Mouse (Mus musculus): ENCODE measurements at regions not wholly inside any gene's neighbourhood (a gene's known extent, or its start where the extent isn't known, plus 50 kb on each side); places are given as distances from the start of the nearest gene placed in this dataset.
"Not testable (repeated sequence)": the region's sequence is repeated elsewhere in the genome, so short reads cannot be mapped to it uniquely, and the experiment has no call there.

DNA sequence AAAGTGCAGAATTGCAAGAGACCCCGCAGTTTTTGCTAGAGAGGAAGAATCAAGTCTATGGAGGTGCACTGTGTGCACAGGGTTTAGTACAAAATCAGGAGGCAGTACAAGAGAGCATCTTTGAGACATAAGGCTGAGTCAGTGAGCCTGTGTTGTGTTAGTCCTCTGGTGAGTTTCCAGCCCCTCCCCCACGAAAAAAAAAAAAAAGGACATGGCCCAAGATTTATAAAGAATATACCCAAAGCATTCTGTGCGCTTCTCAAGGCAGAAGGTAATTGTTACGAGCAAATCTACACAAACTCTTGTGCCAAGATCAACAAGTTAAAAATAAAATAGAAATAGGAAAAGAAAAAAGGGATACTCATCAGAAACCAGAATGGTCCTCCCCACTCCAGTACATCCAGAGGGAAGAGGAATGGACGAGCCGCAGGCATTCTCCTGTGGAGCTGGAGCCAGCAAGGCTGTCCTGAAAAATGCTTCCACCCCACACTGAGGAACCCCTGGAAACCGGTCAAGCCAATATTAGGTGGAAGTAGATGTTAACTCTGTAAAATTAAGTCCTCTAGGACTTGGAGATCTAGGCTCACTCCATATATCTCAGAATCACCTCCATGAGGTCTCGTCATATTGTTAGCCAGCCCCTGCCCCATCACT, 150.7 kb upstream of the Hes1 start:
- no peak for DNase-seq (ENCODE audit: low spot score in 2 of 2)

- DNase-seq (ENCODE audit: low spot score in 2 of 2): peak; percentile 84 to 91
These were observed 148.8 kb upstream of the Hes1 start for GRCm38 (mm10) chr16:29915346-29915745.

- DNase-seq (ENCODE audit: low spot score in 2 of 2): no peak
These were observed 146.2 kb upstream of the Hes1 start for GRCm38 (mm10) chr16:29917989-29918388.

DNA sequence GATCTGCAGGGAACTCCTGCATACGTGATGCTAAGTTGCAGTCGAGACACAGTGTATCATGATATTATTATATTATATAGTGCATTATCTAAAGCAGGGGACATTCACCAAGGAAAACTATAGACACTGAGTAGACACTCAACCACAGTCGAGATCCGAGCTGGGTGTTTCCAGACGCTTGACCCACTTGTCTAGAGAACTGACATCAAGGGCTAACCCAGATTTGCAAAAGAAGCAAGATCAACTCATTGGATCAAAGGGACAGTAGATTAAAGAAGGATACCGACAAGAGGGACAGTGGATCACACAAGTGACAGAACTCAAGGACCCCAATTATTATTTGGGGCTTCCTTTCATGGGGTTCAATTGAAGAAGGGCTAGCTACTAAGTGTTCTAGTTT, 145.8 kb upstream of the Hes1 start:
- no peak for DNase-seq (ENCODE audit: low spot score in 2 of 2)

- no peak for DNase-seq (ENCODE audit: low spot score in 2 of 2)
These were observed 143.2 kb upstream of the Hes1 start for GRCm38 (mm10) chr16:29920940-29921339.

DNA sequence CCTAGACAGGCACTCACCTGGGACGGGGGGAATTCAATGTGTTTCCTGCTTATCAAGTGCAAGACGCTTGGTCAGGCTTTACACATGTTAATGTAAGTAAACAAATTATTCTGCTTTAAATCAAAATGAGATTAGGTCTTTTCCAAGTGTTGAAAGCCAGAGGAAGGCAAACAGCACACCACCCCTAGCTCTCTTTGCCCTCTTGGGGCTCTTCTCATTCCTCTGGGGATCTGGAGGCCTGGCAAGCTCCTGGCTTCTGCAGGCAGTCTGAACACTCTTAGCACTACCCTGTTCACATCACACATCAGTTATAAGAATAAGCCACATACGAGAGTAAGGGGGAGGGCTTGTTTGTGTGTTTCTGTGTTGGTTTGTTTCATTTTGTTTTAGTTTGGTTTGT, 142.8 kb upstream of the Hes1 start:
- DNase-seq (ENCODE audit: low spot score in 2 of 2): no peak

- not testable (repeated sequence) for DNase-seq (ENCODE audit: low spot score in 2 of 2)
These were observed 136.9 kb upstream of the Hes1 start for GRCm38 (mm10) chr16:29927276-29927675.

- no peak for DNase-seq (ENCODE audit: low spot score in 2 of 2)
These were observed 135.9 kb upstream of the Hes1 start for GRCm38 (mm10) chr16:29928291-29928690.

- no peak for DNase-seq (ENCODE audit: low spot score in 2 of 2)
These were observed 132.3 kb upstream of the Hes1 start for GRCm38 (mm10) chr16:29931746-29932351.

GRCm38 (mm10) chr16:29934649-29935048, 129.5 kb upstream of the Hes1 start:
- DNase-seq (ENCODE audit: low spot score in 2 of 2): no peak

DNA sequence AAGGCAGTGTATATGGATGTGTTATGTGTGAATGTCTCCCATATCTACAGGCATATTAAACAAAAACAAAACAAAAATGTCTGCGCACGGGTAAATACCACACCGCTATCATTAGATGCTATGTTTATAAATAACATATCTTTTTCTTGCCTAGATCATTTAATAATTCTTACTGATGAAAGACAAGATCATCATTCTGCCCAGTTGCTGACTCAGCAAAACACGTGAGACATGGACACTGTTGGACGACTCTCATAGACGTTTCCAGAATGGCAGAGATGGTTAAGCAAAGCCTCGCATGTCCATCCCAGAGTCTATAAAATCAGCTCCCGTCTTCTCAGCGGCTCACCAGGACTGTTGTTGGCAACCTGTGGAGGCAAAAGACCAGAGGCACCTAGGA, 125.5 kb upstream of the Hes1 start:
- DNase-seq (ENCODE audit: low spot score in 2 of 2): no peak

GRCm38 (mm10) chr16:29939331-29939850, 124.8 kb upstream of the Hes1 start:
- no peak for DNase-seq (ENCODE audit: low spot score in 2 of 2)

DNA sequence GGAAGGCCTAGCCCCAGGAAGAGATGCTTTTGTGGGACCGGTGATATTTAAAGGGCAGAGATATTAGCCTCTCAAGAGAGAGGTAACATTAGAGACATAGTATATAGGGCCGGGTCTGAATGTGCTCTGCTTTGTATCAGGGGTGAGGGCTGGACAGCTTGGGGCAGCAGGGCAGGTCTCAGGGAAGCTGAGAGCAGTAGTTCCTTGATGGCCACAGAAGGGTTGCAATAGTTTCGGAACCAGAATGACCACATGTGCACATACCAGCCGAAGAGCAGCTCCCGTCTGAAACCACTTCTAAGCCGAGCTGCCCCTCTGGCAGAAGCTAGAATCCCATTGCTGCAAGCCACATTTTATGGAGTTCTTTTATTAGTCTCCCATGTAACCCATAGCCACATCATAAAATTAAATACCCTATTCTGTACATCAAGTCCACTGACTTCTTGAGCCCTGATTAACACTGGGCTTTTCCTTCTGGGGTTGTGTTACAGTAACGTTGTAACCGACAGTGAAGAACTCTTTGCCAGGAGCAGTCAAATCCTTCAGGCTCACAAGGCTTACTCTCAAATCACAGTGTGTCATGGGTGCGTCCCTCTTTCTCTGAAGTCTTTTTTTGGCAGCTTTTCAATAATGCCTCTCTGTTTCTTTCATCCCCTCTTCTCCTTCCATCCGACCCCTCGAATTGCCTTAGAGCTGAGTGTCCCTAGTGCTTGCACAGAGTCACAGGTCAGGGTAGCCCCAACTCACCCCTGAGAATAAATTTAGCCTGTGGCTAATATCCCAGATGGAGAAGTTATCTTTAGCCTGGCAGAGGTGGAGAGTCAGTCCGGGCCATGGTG, 124.1 kb upstream of the Hes1 start:
- DNase-seq (ENCODE audit: low spot score in 2 of 2): no peak

- DNase-seq (ENCODE audit: low spot score in 2 of 2): no peak
These were observed 122.1 kb upstream of the Hes1 start for GRCm38 (mm10) chr16:29942111-29942510.

- DNase-seq (ENCODE audit: low spot score in 2 of 2): peak; percentile 70 to 88
These were observed 120.0 kb upstream of the Hes1 start for GRCm38 (mm10) chr16:29943963-29944860.

DNA sequence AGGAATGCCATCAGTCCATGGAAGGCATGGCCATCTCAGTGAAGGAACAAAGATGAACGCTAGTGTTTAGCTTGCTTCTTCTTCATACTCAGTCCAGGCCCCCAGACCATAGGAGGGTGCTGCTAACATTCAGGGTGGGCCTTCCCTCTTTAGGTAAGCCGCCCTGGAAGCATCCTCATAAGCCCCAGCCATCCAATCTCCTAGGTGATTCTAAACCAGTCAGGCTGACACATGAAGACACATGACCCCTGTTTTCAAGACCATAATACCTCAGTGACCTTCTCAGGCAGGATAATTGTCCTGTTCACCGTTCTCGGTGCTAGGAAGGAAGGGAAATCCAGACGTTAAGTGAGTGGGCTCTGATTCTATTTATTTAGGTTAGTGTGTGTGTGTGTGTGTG, 119.2 kb upstream of the Hes1 start:
- no peak for DNase-seq (ENCODE audit: low spot score in 2 of 2)

DNA sequence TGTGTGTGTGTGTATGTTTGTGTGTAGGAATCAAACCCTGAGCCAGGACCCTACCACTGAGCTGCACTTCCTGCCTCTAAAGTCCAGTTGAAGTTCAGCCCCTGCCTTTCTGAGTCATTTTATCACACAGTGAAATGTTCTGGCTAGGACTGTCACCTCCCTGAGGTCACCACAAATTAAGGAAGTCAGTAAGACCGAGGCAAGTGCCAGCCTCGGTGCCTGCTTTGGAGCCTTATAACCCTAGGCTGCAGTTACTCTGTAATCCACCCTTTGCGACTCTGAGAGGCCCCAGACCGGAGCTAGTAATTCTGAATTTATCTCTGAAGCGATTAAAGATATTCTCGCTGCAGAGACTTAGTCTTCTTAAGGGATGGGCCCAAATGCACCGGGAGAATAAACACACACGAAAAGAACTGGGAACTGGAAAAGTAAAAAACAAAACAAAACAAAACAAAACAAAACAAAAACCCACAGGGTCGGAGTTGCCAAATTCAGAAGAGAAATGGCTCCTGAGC, 118.8 kb upstream of the Hes1 start:
- DNase-seq (ENCODE audit: low spot score in 2 of 2): peak in 1 of 2 experiments; percentile 35

- DNase-seq (ENCODE audit: low spot score in 2 of 2): peak; percentile 78 to 94
These were observed 118.1 kb upstream of the Hes1 start for GRCm38 (mm10) chr16:29945891-29946598.

DNA sequence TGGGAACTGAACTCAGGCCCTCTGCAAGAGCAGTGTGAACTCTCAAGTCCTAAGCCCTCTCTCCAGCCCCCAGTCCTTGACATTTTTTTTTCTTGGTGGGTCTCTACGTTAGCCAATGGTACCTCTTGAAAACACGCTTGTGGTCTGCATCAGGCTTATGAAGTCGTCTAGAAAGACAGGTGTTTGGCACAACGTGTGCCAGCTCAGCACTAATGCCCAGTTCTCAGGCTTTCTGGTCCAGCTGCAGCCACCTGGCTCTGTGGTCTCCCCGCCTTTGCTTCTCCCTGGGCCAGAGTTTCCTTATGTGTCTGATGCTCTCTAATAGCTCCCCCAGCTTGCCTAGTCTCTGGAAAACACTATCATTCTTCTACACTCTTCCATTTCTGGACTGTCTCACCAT, 117.2 kb upstream of the Hes1 start:
- no peak for DNase-seq (ENCODE audit: low spot score in 2 of 2)

- DNase-seq (ENCODE audit: low spot score in 2 of 2): peak in 1 of 2 experiments; percentile 22
These were observed 116.5 kb upstream of the Hes1 start for GRCm38 (mm10) chr16:29947670-29948069.

- no peak for DNase-seq (ENCODE audit: low spot score in 2 of 2)
These were observed 114.0 kb upstream of the Hes1 start for GRCm38 (mm10) chr16:29950136-29950535.
